Mouse (Mus musculus) brown adipose tissue, adult 24 weeks (tissue): ENCODE data around the gene Olfr1153. TPM values are rescaled to one million over a fixed set of nuclear protein-coding genes. Genes with fewer than 3 reads are reported as not detected.

Source experiments
- H3K27ac ChIP-seq: fragments of 200-500 bp; replicated peaks from 2 replicates; pipeline ENCODE4 v1.5.1; 2012; ENCODE audit warnings: low read depth, mild to moderate bottlenecking, low read length
- H3K4me1 ChIP-seq: fragments of 200-500 bp; 2 replicates; pipeline ENCODE4 v1.6.1; 2012; ENCODE audit warnings: low read length, mixed read lengths; ENCODE audit not compliant: control insufficient read depth, insufficient read depth, insufficient read length
- H3K4me3 ChIP-seq: fragments of 200-500 bp; 2 replicates; pipeline ENCODE4 v1.5.1; 2012; ENCODE audit warnings: low read depth, mild to moderate bottlenecking, low read length, moderate library complexity; ENCODE audit not compliant: insufficient read depth
- polyA plus RNA-seq: library from polyadenylated mRNA; stranded (reverse); fragments of >200 nt; gene quantifications from 2 replicates; pipeline ENCODE4 v1.2.4, GENCODE M21; 2012; ENCODE audit not compliant: missing spikeins, insufficient read depth, insufficient read length

The Olfr1153 gene
- polyA plus RNA-seq = not detected in 2 replicates

- Histone ChIP-seq H3K4me1 (no peaks in the 10 kb centered on the region), H3K27ac (no peak within 1 kb of the TSS), H3K4me3 (no peak within 1 kb of the TSS)
These were observed at the start of gene Olfr1153 for GRCm38 (mm10) chr2:87894662-87895061. Gene Olfr1153, plus strand, starts transcription at chr2:87894962.

GRCm38 (mm10) chr2:87855562-87855961 is 39.2 kb upstream of the Olfr1153 start, which contains the start of gene Olfr1151:
Gene Olfr1151, plus strand, starts transcription at chr2:87855862.
- Histone ChIP-seq H3K27ac (no peak within 1 kb of the TSS), H3K4me1 (no peaks in the 10 kb centered on the region), H3K4me3 (no peak within 1 kb of the TSS)

GRCm38 (mm10) chr2:87866192-87866591 is 28.6 kb upstream of the Olfr1153 start, which contains the start of gene Olfr1152:
Gene Olfr1152, plus strand, starts transcription at chr2:87866492.
- no peaks in the 10 kb centered on the region for H3K4me1 ChIP-seq
- no peak within 1 kb of the TSS for H3K4me3 ChIP-seq
- H3K27ac ChIP-seq = no peak within 1 kb of the TSS

GRCm38 (mm10) chr2:87905066-87905465 is 10.3 kb downstream of the Olfr1153 start, which contains the start of gene Olfr1154:
Gene Olfr1154, minus strand, starts transcription at chr2:87905166.
- H3K27ac ChIP-seq = no peak within 1 kb of the TSS
- no peak within 1 kb of the TSS for H3K4me3 ChIP-seq
- no peaks in the 10 kb centered on the region for H3K4me1 ChIP-seq

- no peaks in the 10 kb centered on the region for H3K4me1 ChIP-seq
- H3K27ac ChIP-seq = no peak within 1 kb of the TSS
- H3K4me3 ChIP-seq = no peak within 1 kb of the TSS
These were observed 50.3 kb downstream of the Olfr1153 start, which contains the start of gene Olfr1155 for GRCm38 (mm10) chr2:87945037-87945436. Gene Olfr1155, minus strand, starts transcription at chr2:87945137.

Other genes starting within 250 kb of the Olfr1153 start
- gene Olfr1133, start 247.6 kb upstream of the Olfr1153 start, polyA plus RNA-seq = not detected in 2 replicates
- not detected in 2 replicates for gene Olfr1134, start 236.5 kb upstream of the Olfr1153 start, polyA plus RNA-seq
- gene Olfr1135, start 221.3 kb upstream of the Olfr1153 start, polyA plus RNA-seq = not detected in 2 replicates
- not detected in 2 replicates for gene Olfr1136, start 201.0 kb upstream of the Olfr1153 start, polyA plus RNA-seq
- not detected in 2 replicates for gene Olfr1137, start 181.8 kb upstream of the Olfr1153 start, polyA plus RNA-seq
- not detected in 2 replicates for gene Olfr1138, start 155.0 kb upstream of the Olfr1153 start, polyA plus RNA-seq
- not detected in 2 replicates for gene Olfr1140, start 151.2 kb upstream of the Olfr1153 start, polyA plus RNA-seq
- gene Olfr1141, start 141.0 kb upstream of the Olfr1153 start, polyA plus RNA-seq = not detected in 2 replicates
- not detected in 2 replicates for gene Olfr152, start 115.5 kb upstream of the Olfr1153 start, polyA plus RNA-seq
- not detected in 2 replicates for gene Olfr1143, start 94.4 kb upstream of the Olfr1153 start, polyA plus RNA-seq
- gene Olfr1145, start 85.1 kb upstream of the Olfr1153 start, polyA plus RNA-seq = not detected in 2 replicates
- not detected in 2 replicates for gene Olfr1148, start 64.4 kb upstream of the Olfr1153 start, polyA plus RNA-seq
- gene Olfr1150-ps1, start 51.0 kb upstream of the Olfr1153 start, polyA plus RNA-seq = not detected in 2 replicates
- not detected in 2 replicates for gene Olfr1151, start 39.1 kb upstream of the Olfr1153 start, polyA plus RNA-seq
- gene Olfr1152, start 28.5 kb upstream of the Olfr1153 start, polyA plus RNA-seq = not detected in 2 replicates
- not detected in 2 replicates for gene Olfr1154, start 10.2 kb downstream of the Olfr1153 start, polyA plus RNA-seq
- gene Olfr1155, start 50.2 kb downstream of the Olfr1153 start, polyA plus RNA-seq = not detected in 2 replicates
- not detected in 2 replicates for gene Olfr1156, start 58.1 kb downstream of the Olfr1153 start, polyA plus RNA-seq
- gene Olfr1157, start 73.3 kb downstream of the Olfr1153 start, polyA plus RNA-seq = not detected in 2 replicates
- not detected in 2 replicates for gene Olfr74, start 79.7 kb downstream of the Olfr1153 start, polyA plus RNA-seq
- not detected in 2 replicates for gene Olfr1158, start 95.2 kb downstream of the Olfr1153 start, polyA plus RNA-seq
- gene Olfr1160, start 113.3 kb downstream of the Olfr1153 start, polyA plus RNA-seq = not detected in 2 replicates
- not detected in 2 replicates for gene Olfr1161, start 127.8 kb downstream of the Olfr1153 start, polyA plus RNA-seq
- not detected in 2 replicates for gene Olfr73, start 142.7 kb downstream of the Olfr1153 start, polyA plus RNA-seq
- gene Olfr1162, start 156.2 kb downstream of the Olfr1153 start, polyA plus RNA-seq = not detected in 2 replicates
- not detected in 2 replicates for gene Olfr1163, start 176.9 kb downstream of the Olfr1153 start, polyA plus RNA-seq
- not detected in 2 replicates for gene Olfr1164, start 199.0 kb downstream of the Olfr1153 start, polyA plus RNA-seq
- not detected in 2 replicates for gene Olfr1166, start 233.3 kb downstream of the Olfr1153 start, polyA plus RNA-seq